Mouse (Mus musculus): ENCODE measurements at regions not wholly inside any gene's neighbourhood (a gene's known extent, or its start where the extent isn't known, plus 50 kb on each side); places are given as distances from the start of the nearest gene placed in this dataset.

- H3K36me3 ChIP-seq (replicated peaks) = no peaks in the 10 kb centered on the region
- H3K4me1 ChIP-seq = peaks cover 33% of the 10 kb centered on the region
- no peak overlapping the region for H3K27ac ChIP-seq (replicated peaks)
- H3K27me3 ChIP-seq (replicated peaks; ENCODE audit: low read depth, poor library complexity, severe bottlenecking) = peaks cover 18% of the 10 kb centered on the region
- 84% methylated on average over 1 of the region's 1 CpGs for WGBS
- no peak for DNase-seq (ENCODE audit: low spot score)
- no peaks in the 10 kb centered on the region for H3K9me3 ChIP-seq
- H3K4me3 ChIP-seq = no peak overlapping the region
Observed at GRCm38 (mm10) chr14:120150589-120150988, 108.4 kb upstream of the Oxgr1 start.

DNA sequence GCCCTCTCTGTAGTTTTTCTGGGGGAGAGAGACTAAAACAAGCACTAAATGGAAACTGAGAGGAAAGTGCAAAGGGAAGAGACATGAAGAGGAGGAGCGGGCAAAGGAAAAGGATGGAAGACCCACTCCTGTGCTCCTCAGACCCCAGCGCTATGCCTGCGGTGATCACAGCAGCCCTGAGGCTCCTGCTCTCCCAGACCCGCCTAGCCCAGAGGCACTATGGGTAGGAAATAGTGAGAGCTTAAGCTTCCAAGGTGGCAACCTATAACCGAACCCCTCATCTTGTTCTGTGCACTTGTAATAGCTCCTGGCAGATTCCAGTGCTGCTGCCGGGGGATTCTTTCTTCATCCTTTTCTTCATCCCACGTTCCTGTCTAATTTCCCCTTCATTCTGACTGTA, 112.2 kb upstream of the Oxgr1 start:
- DNase-seq (ENCODE audit: low spot score) = no peak
- H3K9me3 ChIP-seq = no peaks in the 10 kb centered on the region
- peaks cover 27% of the 10 kb centered on the region for H3K27me3 ChIP-seq (replicated peaks; ENCODE audit: low read depth, poor library complexity, severe bottlenecking)
- no peaks in the 10 kb centered on the region for H3K36me3 ChIP-seq (replicated peaks)
- H3K4me1 ChIP-seq = peaks cover 36% of the 10 kb centered on the region
- H3K4me3 ChIP-seq = no peak overlapping the region
- 27% methylated on average over 7 of the region's 7 CpGs for WGBS
- peak overlapping the region; percentile 63; the same call in 1 of the 2 replicates for H3K27ac ChIP-seq (replicated peaks)

GRCm38 (mm10) chr14:120164184-120164583, 111.3 kb upstream of the Mbnl2 start:
- H3K27me3 ChIP-seq (replicated peaks; ENCODE audit: low read depth, poor library complexity, severe bottlenecking) = no peaks in the 10 kb centered on the region
- H3K27ac ChIP-seq (replicated peaks) = no peak overlapping the region
- DNase-seq (ENCODE audit: low spot score) = no peak
- no peaks in the 10 kb centered on the region for H3K9me3 ChIP-seq
- H3K4me3 ChIP-seq = no peak overlapping the region
- H3K36me3 ChIP-seq (replicated peaks) = no peaks in the 10 kb centered on the region
- H3K4me1 ChIP-seq = no peaks in the 10 kb centered on the region
- 83% methylated on average over 2 of the region's 2 CpGs for WGBS

- H3K4me1 ChIP-seq = no peaks in the 10 kb centered on the region
- no peak for DNase-seq (ENCODE audit: low spot score)
- no peaks in the 10 kb centered on the region for H3K36me3 ChIP-seq (replicated peaks)
- no peaks in the 10 kb centered on the region for H3K9me3 ChIP-seq
- H3K27me3 ChIP-seq (replicated peaks; ENCODE audit: low read depth, poor library complexity, severe bottlenecking) = no peaks in the 10 kb centered on the region
- H3K4me3 ChIP-seq = no peak overlapping the region
- WGBS = 88% methylated on average over 10 of the region's 10 CpGs
- no peak overlapping the region for H3K27ac ChIP-seq (replicated peaks)
Observed at GRCm38 (mm10) chr14:120165496-120166045, 109.9 kb upstream of the Mbnl2 start.

DNA sequence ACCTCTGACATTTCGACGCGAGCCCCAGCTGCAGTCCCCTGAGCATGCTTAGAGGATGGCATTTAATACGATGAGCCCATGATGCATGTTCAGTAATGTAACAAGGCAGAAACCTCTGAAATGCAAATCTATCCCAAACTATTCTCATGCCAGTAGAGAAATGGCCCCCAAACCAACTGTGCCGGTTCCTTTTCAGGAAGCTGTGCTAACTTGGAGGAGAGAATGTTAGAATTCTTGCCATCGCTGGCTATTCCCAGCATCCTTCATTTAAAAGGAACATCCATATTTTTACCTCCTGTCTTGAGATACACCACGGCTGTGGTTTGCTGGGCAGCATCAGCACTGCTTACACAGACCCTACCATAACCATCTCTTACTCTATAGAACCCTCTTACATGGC, 104.7 kb upstream of the Mbnl2 start:
- no peak overlapping the region for H3K27ac ChIP-seq (replicated peaks)
- no peak for DNase-seq (ENCODE audit: low spot score)
- no peaks in the 10 kb centered on the region for H3K9me3 ChIP-seq
- H3K36me3 ChIP-seq (replicated peaks) = no peaks in the 10 kb centered on the region
- WGBS = 90% methylated on average over 7 of the region's 7 CpGs
- H3K27me3 ChIP-seq (replicated peaks; ENCODE audit: low read depth, poor library complexity, severe bottlenecking) = no peaks in the 10 kb centered on the region
- no peak overlapping the region for H3K4me3 ChIP-seq
- peaks cover 7% of the 10 kb centered on the region; the same call in 1 of the 2 replicates for H3K4me1 ChIP-seq

DNA sequence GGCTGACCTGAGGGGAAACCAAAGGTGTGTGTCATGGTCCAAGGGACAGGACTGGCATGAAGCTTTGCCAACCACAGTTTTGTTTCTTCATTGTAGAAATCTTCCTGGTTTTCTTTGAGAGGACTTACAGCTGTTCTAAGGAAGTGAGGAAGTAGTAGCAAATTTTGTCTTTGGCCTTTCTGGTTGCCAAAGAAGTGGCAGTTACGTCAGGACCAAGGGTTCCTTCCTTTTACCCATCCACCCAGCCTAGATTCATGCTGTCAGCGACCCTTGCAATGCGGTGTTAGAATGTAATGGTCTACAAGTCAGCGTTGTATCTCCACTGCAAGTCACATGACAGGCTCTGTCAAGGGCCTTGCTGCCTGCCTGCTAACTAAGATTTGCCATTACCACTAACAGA, 103.4 kb upstream of the Mbnl2 start:
- Histone ChIP-seq H3K4me1 (peaks cover 7% of the 10 kb centered on the region; the same call in 1 of the 2 replicates), H3K4me3 (no peak overlapping the region), H3K9me3 (no peaks in the 10 kb centered on the region), H3K27ac (replicated peaks) (no peak overlapping the region), H3K36me3 (replicated peaks) (no peaks in the 10 kb centered on the region), H3K27me3 (replicated peaks; ENCODE audit: low read depth, poor library complexity, severe bottlenecking) (no peaks in the 10 kb centered on the region)
- 91% methylated on average over 4 of the region's 4 CpGs for WGBS
- DNase-seq (ENCODE audit: low spot score) = no peak

DNA sequence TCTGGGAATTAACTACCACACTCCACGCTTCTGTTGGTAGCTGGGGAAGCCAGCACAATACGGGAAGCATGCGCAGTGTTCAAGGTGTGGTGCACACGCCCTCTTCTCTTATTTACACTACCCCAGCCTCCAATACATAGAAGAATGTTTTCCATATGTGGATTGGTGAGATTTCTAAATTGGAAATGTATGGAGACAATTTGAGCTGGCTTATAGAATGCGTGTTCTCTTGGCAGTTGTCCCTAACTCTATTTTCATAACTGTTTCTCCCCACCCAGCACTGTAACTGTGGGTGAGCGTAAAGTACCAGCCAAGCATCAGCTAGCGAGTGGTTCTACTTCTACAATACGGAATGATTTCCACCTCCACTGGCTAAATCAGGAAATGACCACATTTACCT, 102.6 kb upstream of the Mbnl2 start:
- Histone ChIP-seq H3K27ac (replicated peaks) (no peak overlapping the region), H3K4me1 (peaks cover 7% of the 10 kb centered on the region; the same call in 1 of the 2 replicates)
- WGBS = 81% methylated on average over 8 of the region's 8 CpGs

GRCm38 (mm10) chr14:120174615-120175014, 100.9 kb upstream of the Mbnl2 start:
- H3K36me3 ChIP-seq (replicated peaks) = no peaks in the 10 kb centered on the region
- H3K4me3 ChIP-seq = no peak overlapping the region
- no peaks in the 10 kb centered on the region for H3K27me3 ChIP-seq (replicated peaks; ENCODE audit: low read depth, poor library complexity, severe bottlenecking)
- DNase-seq (ENCODE audit: low spot score) = no peak
- no peaks in the 10 kb centered on the region for H3K9me3 ChIP-seq
- H3K27ac ChIP-seq (replicated peaks) = no peak overlapping the region
- H3K4me1 ChIP-seq = peaks cover 7% of the 10 kb centered on the region; the same call in 1 of the 2 replicates
- WGBS = 88% methylated on average over 5 of the region's 5 CpGs

More for the DNA sequence above, 102.6 kb upstream of the Mbnl2 start:
- H3K27me3 ChIP-seq (replicated peaks; ENCODE audit: low read depth, poor library complexity, severe bottlenecking) = no peaks in the 10 kb centered on the region
- no peak overlapping the region for H3K4me3 ChIP-seq
- H3K9me3 ChIP-seq = no peaks in the 10 kb centered on the region
- no peaks in the 10 kb centered on the region for H3K36me3 ChIP-seq (replicated peaks)
- DNase-seq (ENCODE audit: low spot score) = no peak

GRCm38 (mm10) chr14:120195218-120195617, 80.3 kb upstream of the Mbnl2 start:
- H3K4me1 ChIP-seq = no peaks in the 10 kb centered on the region
- DNase-seq (ENCODE audit: low spot score) = peak; percentile 11
- WGBS = 60% methylated on average over 1 of the region's 1 CpGs
- no peaks in the 10 kb centered on the region for H3K27me3 ChIP-seq (replicated peaks; ENCODE audit: low read depth, poor library complexity, severe bottlenecking)
- no peak overlapping the region for H3K4me3 ChIP-seq
- H3K36me3 ChIP-seq (replicated peaks) = no peaks in the 10 kb centered on the region
- H3K9me3 ChIP-seq = no peaks in the 10 kb centered on the region
- no peak overlapping the region for H3K27ac ChIP-seq (replicated peaks)

DNA sequence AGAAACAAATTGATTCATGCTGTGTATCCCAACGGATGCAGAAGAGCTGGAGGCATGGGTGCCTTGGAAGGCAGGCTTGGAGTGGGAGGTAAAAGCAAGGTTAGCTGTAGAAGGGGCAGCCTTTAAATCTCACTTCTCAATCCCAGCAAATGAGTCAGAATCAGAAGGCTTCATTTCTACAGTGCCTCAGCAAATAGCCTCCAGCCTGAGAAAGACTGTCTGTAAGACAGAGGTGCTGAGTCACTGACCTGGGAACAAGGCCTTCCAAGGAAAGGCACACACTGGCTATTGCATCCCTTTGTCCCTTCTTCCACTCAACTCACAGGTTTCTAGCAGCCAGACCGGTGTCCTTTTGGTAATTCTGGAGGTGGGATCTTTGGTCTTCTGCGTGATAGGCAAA, 63.7 kb upstream of the Mbnl2 start:
- Histone ChIP-seq H3K9me3 (0 out of 2 replicates have a peak, but pooled peaks cover 3% of the 10 kb centered on the region), H3K27ac (replicated peaks) (no peak overlapping the region), H3K4me1 (no peaks in the 10 kb centered on the region), H3K27me3 (replicated peaks; ENCODE audit: low read depth, poor library complexity, severe bottlenecking) (no peaks in the 10 kb centered on the region), H3K36me3 (replicated peaks) (no peaks in the 10 kb centered on the region), H3K4me3 (no peak overlapping the region)
- WGBS = 75% methylated on average over 3 of the region's 3 CpGs
- DNase-seq (ENCODE audit: low spot score) = no peak

- H3K9me3 ChIP-seq = 0 out of 2 replicates have a peak, but pooled peaks cover 3% of the 10 kb centered on the region
- no peaks in the 10 kb centered on the region for H3K36me3 ChIP-seq (replicated peaks)
- WGBS = 79% methylated on average over 5 of the region's 5 CpGs
- DNase-seq (ENCODE audit: low spot score) = no peak
- no peak overlapping the region for H3K27ac ChIP-seq (replicated peaks)
- no peak overlapping the region for H3K4me3 ChIP-seq
- no peaks in the 10 kb centered on the region for H3K27me3 ChIP-seq (replicated peaks; ENCODE audit: low read depth, poor library complexity, severe bottlenecking)
- H3K4me1 ChIP-seq = no peaks in the 10 kb centered on the region
Observed at GRCm38 (mm10) chr14:120212626-120213025, 62.8 kb upstream of the Mbnl2 start.

GRCm38 (mm10) chr14:120219224-120219623, 56.2 kb upstream of the Mbnl2 start:
- no peak for DNase-seq (ENCODE audit: low spot score)
- Histone ChIP-seq H3K27me3 (replicated peaks; ENCODE audit: low read depth, poor library complexity, severe bottlenecking) (no peaks in the 10 kb centered on the region), H3K9me3 (0 out of 2 replicates have a peak, but pooled peaks cover 3% of the 10 kb centered on the region), H3K4me3 (no peak overlapping the region), H3K36me3 (replicated peaks) (no peaks in the 10 kb centered on the region), H3K27ac (replicated peaks) (no peak overlapping the region), H3K4me1 (peaks cover 9% of the 10 kb centered on the region)
- WGBS = 87% methylated on average over 4 of the region's 4 CpGs

DNA sequence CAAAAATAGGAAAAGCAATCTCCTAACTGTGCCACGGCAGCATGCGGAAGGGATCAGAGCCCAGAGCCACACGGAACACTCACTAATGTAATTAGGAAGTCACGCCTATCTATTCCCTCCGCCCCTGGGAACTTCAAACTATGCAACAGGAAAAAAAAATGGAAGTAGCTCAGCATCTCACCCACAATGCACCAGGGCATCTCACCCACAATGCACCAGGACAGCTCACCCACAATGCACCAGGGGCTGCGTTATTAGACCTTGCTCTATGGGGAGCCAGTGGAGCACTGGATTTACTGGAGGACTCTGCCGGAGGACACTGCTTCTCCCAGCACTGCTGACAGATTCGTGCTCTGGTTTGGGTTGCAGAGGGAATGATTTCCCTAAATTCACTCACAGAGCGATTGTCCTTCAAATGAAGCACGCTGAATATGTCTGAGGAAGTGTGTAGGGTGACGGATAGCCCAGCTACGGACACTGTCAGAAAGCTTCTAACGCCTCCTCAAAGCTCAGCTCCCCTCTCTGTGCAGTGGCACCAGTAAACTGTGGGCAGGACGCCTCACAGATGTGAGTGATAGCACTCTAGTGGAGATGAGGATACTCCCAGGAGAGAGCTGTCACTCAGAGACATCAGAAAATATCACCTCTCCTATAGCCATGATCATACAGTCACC, 51.8 kb upstream of the Mbnl2 start:
- H3K27ac ChIP-seq (replicated peaks) = peak overlapping the region; percentile 55; the same call in 1 of the 2 replicates
- 78% methylated on average over 14 of the region's 14 CpGs for WGBS
- peak; percentile 18 for DNase-seq (ENCODE audit: low spot score)

More for the DNA sequence above, 51.8 kb upstream of the Mbnl2 start:
- Histone ChIP-seq H3K36me3 (replicated peaks) (no peaks in the 10 kb centered on the region), H3K27me3 (replicated peaks; ENCODE audit: low read depth, poor library complexity, severe bottlenecking) (no peaks in the 10 kb centered on the region), H3K4me3 (no peak overlapping the region), H3K4me1 (peaks cover 17% of the 10 kb centered on the region), H3K9me3 (no peaks in the 10 kb centered on the region)
